Mouse (Mus musculus) stomach, postnatal 0 days (tissue): ENCODE measurements around the gene Abca14.

Source experiments
- CTCF ChIP-seq: IDR thresholded peaks from 2 replicates; pipeline ENCODE4 v1.5.1; 2016; ENCODE audit warnings: antibody characterized with exemption, low read depth, mild to moderate bottlenecking, moderate library complexity
- EP300 ChIP-seq: optimal IDR thresholded peaks from 2 replicates; pipeline ENCODE3; 2016; ENCODE audit warnings: antibody characterized with exemption

DNA sequence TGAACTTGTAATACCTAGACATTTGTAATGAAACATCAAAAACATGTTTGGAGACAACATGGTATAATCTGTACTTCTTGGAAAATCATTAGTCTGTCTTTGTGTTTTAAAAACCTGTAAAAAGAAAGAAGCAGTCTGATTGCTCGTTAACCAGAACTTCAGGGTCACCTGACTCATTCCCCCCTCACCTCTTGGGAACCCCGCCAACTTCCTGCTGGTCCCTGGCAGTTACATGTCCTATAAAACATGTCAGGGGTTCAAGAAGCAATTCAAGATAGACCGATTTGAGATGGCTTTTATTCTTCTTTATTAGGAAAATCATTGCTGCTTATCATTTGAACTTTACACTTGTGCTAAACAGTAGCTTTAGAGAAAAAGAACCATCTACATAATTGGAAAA is 81.5 kb downstream of the Abca14 start:
- TF ChIP-seq CTCF (no peak), EP300 (no peak)
